In the genomic region with DNA sequence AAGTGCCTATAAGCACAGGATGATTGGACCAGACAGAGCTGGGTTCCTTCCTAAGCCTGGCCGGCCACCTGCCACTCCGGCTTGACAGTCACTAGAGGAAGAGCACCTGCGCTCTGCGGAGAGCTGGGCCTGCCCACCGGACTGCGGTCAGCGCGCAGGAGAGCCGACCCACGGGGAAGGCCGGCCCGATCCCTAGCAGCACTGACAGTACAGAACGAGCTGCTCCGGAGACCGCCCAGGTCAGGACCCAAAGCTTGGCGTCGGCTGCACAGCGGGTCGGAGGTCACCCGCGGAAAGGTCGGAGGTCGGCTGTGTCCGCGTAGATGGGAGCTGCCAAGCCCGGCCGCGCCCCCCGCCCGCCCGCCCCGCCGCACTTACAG, we compare ENCODE assay signal across 8 mouse cellular contexts. TPM values are rescaled to one million over a fixed set of nuclear protein-coding genes. Genes with fewer than 3 reads are reported as not detected.
DNase-seq lines count a peak whose midpoint lies in the region; ATAC-seq and TF ChIP-seq lines count a peak whose summit lies in the region.

No protein-coding gene starts in this region.

- H3K4me2 ChIP-seq in CH12.LX (ENCODE audit: insufficient read depth, low read depth, poor library complexity, severe bottlenecking), result peak overlapping the region; percentile 80
- peak overlapping the region; percentile 94 for H3K4me2 ChIP-seq in embryonic facial prominence, embryonic 13.5 days
- peak overlapping the region; percentile 95 for H3K4me2 ChIP-seq in heart, postnatal 0 days (ENCODE audit: low read depth, low read length)

- under 1% methylated on average over 24 of the region's 33 CpGs for WGBS in embryonic facial prominence, embryonic 13.5 days
- under 1% methylated on average over 32 of the region's 33 CpGs for WGBS in heart, postnatal 0 days

- in situ Hi-C loops in CH12.LX (cut with MboI; ENCODE audit: low pct_ligation_motif_present, low pct_unique_long_range_greater_than_20kb, low sequenced_read_pairs), result no loop called here

- peak overlapping the region; percentile 80 to 93 (median 89) for H3K4me3 ChIP-seq in CH12.LX (replicated peaks in 1 of 3; ENCODE audit: low read depth in 2 of 3, low read length in 2 of 3, poor library complexity in 1 of 3)
- H3K4me3 ChIP-seq in embryonic facial prominence, embryonic 13.5 days, result peak overlapping the region; percentile 83
- H3K4me3 ChIP-seq in heart, postnatal 0 days (ENCODE audit: low read depth, low read length), result peak overlapping the region; percentile 81

- TF ChIP-seq EP300 in CH12.LX (IDR thresholded peaks at IDR 0.05; ENCODE audit: low read length), result no peak
- no peak for TF ChIP-seq EP300 in heart, postnatal 0 days (IDR thresholded peaks at IDR 0.05; ENCODE audit: low read depth)

- DNase-seq in CH12.LX (ENCODE audit: extremely low read depth), result no peak
- DNase-seq in heart, postnatal 0 days (ENCODE audit: low spot score), result no peak
- DNase-seq in kidney, postnatal 36 days, result peak; percentile 55 to 71
- peak; percentile 43 for DNase-seq in right cerebral cortex, postnatal 4 days

- no peak for TF ChIP-seq RAD21 in CH12.LX (IDR thresholded peaks at IDR 0.05; ENCODE audit: low read depth, low read length)

- no peaks in the 10 kb centered on the region for H3K27me3 ChIP-seq in CH12.LX (replicated peaks)
- no peaks in the 10 kb centered on the region for H3K27me3 ChIP-seq in embryonic facial prominence, embryonic 13.5 days
- no peaks in the 10 kb centered on the region for H3K27me3 ChIP-seq in heart, postnatal 0 days (ENCODE audit: control insufficient read depth, insufficient read depth, low read length)

- peak overlapping the region; percentile 68 for H3K9ac ChIP-seq in CH12.LX (ENCODE audit: insufficient read depth, low read depth)
- peak overlapping the region; percentile 87 for H3K9ac ChIP-seq in embryonic facial prominence, embryonic 13.5 days
- peak overlapping the region; percentile 80 for H3K9ac ChIP-seq in heart, postnatal 0 days (replicated peaks; ENCODE audit: low read depth, low read length)

- H3K79me2 ChIP-seq in CH12.LX (replicated peaks; ENCODE audit: control insufficient read depth, extremely low read depth, insufficient read depth, poor library complexity, severe bottlenecking), result peaks cover 15% of the 10 kb centered on the region

- no peak for TF ChIP-seq CTCF in CH12.LX (conservative IDR thresholded peaks at IDR 0.05 in 1 of 2, IDR thresholded peaks at IDR 0.05 in 1 of 2; ENCODE audit: low read depth in 2 of 2, low read length in 2 of 2)
- TF ChIP-seq CTCF in heart, postnatal 0 days (IDR thresholded peaks at IDR 0.05; ENCODE audit: low read depth), result no peak

- H3K9me3 ChIP-seq in CH12.LX (replicated peaks; ENCODE audit: low read length), result peaks cover 4% of the 10 kb centered on the region
- H3K9me3 ChIP-seq in embryonic facial prominence, embryonic 13.5 days, result no peaks in the 10 kb centered on the region
- no peaks in the 10 kb centered on the region for H3K9me3 ChIP-seq in heart, postnatal 0 days (replicated peaks; ENCODE audit: control insufficient read depth, low read length)

- no peak for TF ChIP-seq POLR2A in CH12.LX (IDR thresholded peaks at IDR 0.05; ENCODE audit: low read depth, low read length)

- peaks cover 7 to 39% of the 10 kb centered on the region in 2 experiments for H3K4me1 ChIP-seq in CH12.LX (ENCODE audit: control insufficient read depth in 1 of 2, insufficient read depth in 2 of 2)
- peaks cover 16% of the 10 kb centered on the region for H3K4me1 ChIP-seq in embryonic facial prominence, embryonic 13.5 days
- peaks cover 12% of the 10 kb centered on the region; the same call in 1 of the 2 replicates for H3K4me1 ChIP-seq in heart, postnatal 0 days (ENCODE audit: control insufficient read depth, insufficient read depth)

- peaks cover 0 to 29% of the 10 kb centered on the region in 2 experiments for H3K36me3 ChIP-seq in CH12.LX (replicated peaks in 1 of 2; ENCODE audit: control insufficient read depth in 1 of 2, insufficient read depth in 1 of 2, low read length in 1 of 2)
- no peaks in the 10 kb centered on the region; the same call in 1 of the 2 replicates for H3K36me3 ChIP-seq in embryonic facial prominence, embryonic 13.5 days
- no peaks in the 10 kb centered on the region for H3K36me3 ChIP-seq in heart, postnatal 0 days (replicated peaks; ENCODE audit: control insufficient read depth, insufficient read depth, low read length)

- ATAC-seq in activated CD4-positive, CD25-positive, alpha-beta regulatory T cell, adult 4 months, result peak; percentile 10
- peak; percentile 40; the same call in 1 of the 2 replicates for ATAC-seq in embryonic facial prominence, embryonic 13.5 days (ENCODE audit: insufficient number of reproducible peaks, insufficient read depth, low FRiP score, low TSS enrichment, low read depth)
- peak; percentile 51 for ATAC-seq in heart, postnatal 0 days (ENCODE audit: insufficient read depth, low read depth)
- peak; percentile 47 for ATAC-seq in megakaryocyte, adult 5-6 weeks (ENCODE audit: poor library complexity, severe bottlenecking)
- no peak for ATAC-seq in inflammation-experienced regulatory T-cells, adult 6 months

- no peak overlapping the region for H3K27ac ChIP-seq in CH12.LX (ENCODE audit: insufficient read depth, low read depth)
- 0 out of 2 replicates have a peak overlapping the region, but pooled peaks have one; percentile 12 for H3K27ac ChIP-seq in embryonic facial prominence, embryonic 13.5 days
- H3K27ac ChIP-seq in heart, postnatal 0 days (ENCODE audit: low read depth), result peak overlapping the region; percentile 63

- dilution Hi-C loops in CH12.LX (cut with MboI; ENCODE audit: extremely low pct_ligation_motif_present, extremely low pct_unique_long_range_greater_than_20kb, low sequenced_read_pairs), result no loop called here

TF ChIP-seq in CH12.LX, 34 proteins besides CTCF, POLR2A, EP300 and RAD21:
- TF ChIP-seq NRF1 (IDR thresholded peaks at IDR 0.05; ENCODE audit: low read depth, low read length), result no peak
- TF ChIP-seq GABPA (IDR thresholded peaks at IDR 0.05; ENCODE audit: insufficient replicate concordance, low read depth, low read length), result no peak
- no peak for TF ChIP-seq ZKSCAN1 (IDR thresholded peaks at IDR 0.05; ENCODE audit: borderline replicate concordance, low read depth, low read length)
- TF ChIP-seq ZMIZ1 (IDR thresholded peaks at IDR 0.05; ENCODE audit: low read depth, low read length), result no peak
- TF ChIP-seq JUN (IDR thresholded peaks at IDR 0.05; ENCODE audit: insufficient read depth, low read depth, low read length), result no peak
- TF ChIP-seq TBP (conservative IDR thresholded peaks at IDR 0.05; ENCODE audit: low read depth, low read length), result no peak
- TF ChIP-seq IRF4 (IDR thresholded peaks at IDR 0.05; ENCODE audit: low read depth, low read length), result no peak
- no peak for TF ChIP-seq TCF12 (IDR thresholded peaks at IDR 0.05; ENCODE audit: low read depth, low read length)
- no peak for TF ChIP-seq MAX (IDR thresholded peaks at IDR 0.05; ENCODE audit: low read length)
- TF ChIP-seq MAFK (IDR thresholded peaks at IDR 0.05; ENCODE audit: insufficient replicate concordance, low read length), result no peak
- no peak for TF ChIP-seq UBTF (IDR thresholded peaks at IDR 0.05; ENCODE audit: low read depth, low read length)
- TF ChIP-seq POLR2AphosphoS2 (IDR thresholded peaks at IDR 0.05; ENCODE audit: low read depth, low read length), result no peak
- TF ChIP-seq HCFC1 (IDR thresholded peaks at IDR 0.05; ENCODE audit: low read depth, low read length), result no peak
- TF ChIP-seq JUND (conservative IDR thresholded peaks at IDR 0.05; ENCODE audit: low read depth, low read length), result no peak
- TF ChIP-seq CHD1 (IDR thresholded peaks at IDR 0.05; ENCODE audit: low read depth, low read length), result no peak
- TF ChIP-seq ZNF384 (IDR thresholded peaks at IDR 0.05; ENCODE audit: low read depth, low read length), result no peak
- no peak for TF ChIP-seq KAT2A (IDR thresholded peaks at IDR 0.05; ENCODE audit: insufficient replicate concordance, low read length)
- TF ChIP-seq USF1 (IDR thresholded peaks at IDR 0.05; ENCODE audit: low read depth, low read length), result no peak
- no peak for TF ChIP-seq ZC3H11A (IDR thresholded peaks at IDR 0.05; ENCODE audit: low read depth, low read length)
- no peak for TF ChIP-seq E2F4 (IDR thresholded peaks at IDR 0.05; ENCODE audit: insufficient replicate concordance, low read depth, low read length)

RNA-seq across cellular contexts. Expression of a gene that starts 0.4 kb away (rescaled TPM):
- total RNA-seq in CH12.LX (2012; rRNA removed) (22.1 and 23.4 TPM in 2 replicates), CH12.LX (2014; rRNA removed) (24.7 and 26.5 TPM in 2 replicates)
- polyA plus RNA-seq in CH12.LX (2012; ENCODE audit: insufficient read length, low read depth), result 21.2 and 26.7 TPM in 2 replicates
- 10 to 100 TPM in 1 of 2 experiments, 1 to 10 TPM in 1; 5.1 to 11.0 TPM for polyA plus RNA-seq in activated CD4-positive, CD25-positive, alpha-beta regulatory T cell, adult 4 months (2017; shearing (Covaris generic))
- 12.0 and 14.5 TPM in 2 replicates for polyA plus RNA-seq in embryonic facial prominence, embryonic 13.5 days (2015; fragmentation: Nextera tagmentation; extraction: Ambion mirVana)
- 51.0 and 53.3 TPM in 2 replicates for total RNA-seq in heart, postnatal 0 days (2014; rRNA removed; ENCODE audit: low replicate concordance)
- polyA plus RNA-seq in heart, postnatal 0 days (2015; fragmentation: Nextera tagmentation; extraction: Ambion mirVana), result 13.2 and 13.6 TPM in 2 replicates
- 26.1 and 37.9 TPM in 2 replicates for total RNA-seq in megakaryocyte, adult 5-6 weeks (2015)
- total RNA-seq in megakaryocyte, adult 5-6 weeks (2017), result 26.9 and 29.1 TPM in 2 replicates
- polyA plus RNA-seq in inflammation-experienced regulatory T-cells, adult 6 months (2017; shearing (Covaris generic)), result 10 to 100 TPM in 1 of 3 experiments, 1 to 10 TPM in 2; 5.0 to 10.6 (median 9.2) TPM

RNA-seq across cellular contexts. Expression of a gene that starts 59.1 kb away (rescaled TPM):
- total RNA-seq in CH12.LX (2012; rRNA removed), result 43.0 and 55.5 TPM in 2 replicates
- total RNA-seq in CH12.LX (2014; rRNA removed), result 48.6 and 49.9 TPM in 2 replicates
- 41.2 and 42.9 TPM in 2 replicates for polyA plus RNA-seq in CH12.LX (2012; ENCODE audit: insufficient read length, low read depth)
- 10 to 100 TPM; 10.6 to 10.7 TPM for polyA plus RNA-seq in activated CD4-positive, CD25-positive, alpha-beta regulatory T cell, adult 4 months (2017; shearing (Covaris generic))
- polyA plus RNA-seq in embryonic facial prominence, embryonic 13.5 days (2015; fragmentation: Nextera tagmentation; extraction: Ambion mirVana), result 19.4 and 20.4 TPM in 2 replicates
- 11.5 and 12.1 TPM in 2 replicates for total RNA-seq in heart, postnatal 0 days (2014; rRNA removed; ENCODE audit: low replicate concordance)
- polyA plus RNA-seq in heart, postnatal 0 days (2015; fragmentation: Nextera tagmentation; extraction: Ambion mirVana), result 6.2 and 6.9 TPM in 2 replicates
- 2.2 and 3.0 TPM in 2 replicates for total RNA-seq in megakaryocyte, adult 5-6 weeks (2015)
- total RNA-seq in megakaryocyte, adult 5-6 weeks (2017), result 7.4 and 8.8 TPM in 2 replicates
- polyA plus RNA-seq in inflammation-experienced regulatory T-cells, adult 6 months (2017; shearing (Covaris generic)), result 10 to 100 TPM in 2 of 3 experiments, 1 to 10 TPM in 1; 7.9 to 13.5 (median 11.9) TPM

Comparison
In these comparisons a context has a peak if more than half of its experiments do, and no peak if none do; other contexts are left out.
1. DNase-seq: peak in kidney, postnatal 36 days (2 of 2) and right cerebral cortex, postnatal 4 days (single experiment); none in CH12.LX (single experiment) and heart, postnatal 0 days (single experiment).
2. Peak in every context shown above with its lines, with median percentiles within 50 percentile points of each other: H3K4me2 ChIP-seq, H3K4me3 ChIP-seq and H3K9ac ChIP-seq.